Mouse (Mus musculus) stomach, embryonic 15.5 days (tissue): ENCODE data around the gene Ppt2. TPM values are rescaled to one million over a fixed set of nuclear protein-coding genes. Genes with fewer than 3 reads are reported as not detected.

Experiments used
- ATAC-seq: fragments of 200-750 bp; cut with Nextera tagmentation; 2 replicates; pipeline ENCODE4 v1.8.0; 2017; ENCODE audit warnings: low read depth, moderate number of reproducible peaks, moderate TSS enrichment; ENCODE audit not compliant: insufficient read depth, low FRiP score
- H3K27ac ChIP-seq: fragments of 300-500 bp; sonication (generic); 2 replicates; pipeline ENCODE4 v1.5.1; 2015; ENCODE audit warnings: mild to moderate bottlenecking, inconsistent platforms
- H3K27me3 ChIP-seq: fragments of 300-500 bp; sonication (generic); replicated peaks from 2 replicates; pipeline ENCODE4 v1.6.1; 2015; ENCODE audit warnings: inconsistent platforms
- H3K36me3 ChIP-seq: fragments of 300-500 bp; sonication (generic); 2 replicates; pipeline ENCODE4 v1.6.1; 2015; ENCODE audit warnings: inconsistent platforms
- H3K4me1 ChIP-seq: fragments of 300-500 bp; sonication (generic); 2 replicates; pipeline ENCODE4 v1.6.1; 2015; ENCODE audit warnings: inconsistent platforms
- H3K4me2 ChIP-seq: fragments of 300-500 bp; sonication (generic); 2 replicates; pipeline ENCODE4 v1.6.1; 2015; ENCODE audit warnings: mild to moderate bottlenecking, inconsistent platforms
- H3K4me3 ChIP-seq: fragments of 300-500 bp; sonication (generic); replicated peaks from 2 replicates; pipeline ENCODE4 v1.5.1; 2015; ENCODE audit warnings: inconsistent platforms
- H3K9ac ChIP-seq: fragments of 300-500 bp; sonication (generic); 2 replicates; pipeline ENCODE4 v1.6.1; 2015; ENCODE audit warnings: inconsistent platforms
- H3K9me3 ChIP-seq: fragments of 300-500 bp; sonication (generic); 2 replicates; pipeline ENCODE4 v1.6.1; 2016; ENCODE audit warnings: inconsistent platforms
- WGBS: fragments of 180-500 bp; shearing (Covaris S2); methylation state at CpG from one replicate; pipeline ENCODE4 v1.1.7; 2015; 5-methylcytosine and 5-hydroxymethylcytosine counted together
- polyA plus RNA-seq: library from polyadenylated mRNA; unstranded; fragments of >200 nt; fragmentation: Nextera tagmentation; extraction: Ambion mirVana; gene quantifications from 2 replicates; pipeline ENCODE4 v1.2.1, GENCODE M21; 2015

Gene Ppt2
- polyA plus RNA-seq, 1 experiment from 2014 or later: 23.7 TPM

DNA sequence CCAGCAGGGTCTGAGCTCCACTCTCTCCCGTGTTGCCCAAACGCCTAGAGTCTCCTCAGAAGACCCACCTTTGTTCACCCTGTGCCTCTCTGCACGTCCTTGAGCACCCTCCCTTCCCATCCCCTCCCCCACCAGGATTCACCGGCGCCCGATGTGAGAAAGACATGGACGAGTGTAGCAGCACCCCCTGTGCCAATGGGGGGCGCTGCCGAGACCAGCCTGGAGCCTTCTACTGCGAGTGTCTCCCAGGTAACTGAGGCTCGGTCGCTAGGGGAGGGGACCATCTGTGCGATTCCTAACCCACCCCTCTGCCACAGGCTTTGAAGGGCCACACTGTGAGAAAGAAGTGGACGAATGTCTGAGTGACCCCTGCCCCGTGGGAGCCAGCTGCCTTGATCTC, 55.9 kb downstream of the Ppt2 start:
- Histone ChIP-seq H3K4me2 (no peak overlapping the region), H3K4me1 (peaks cover 9% of the 10 kb centered on the region), H3K9ac (no peak overlapping the region), H3K4me3 (no peak overlapping the region), H3K27ac (no peak overlapping the region), H3K27me3 (no peaks in the 10 kb centered on the region), H3K36me3 (no peaks in the 10 kb centered on the region), H3K9me3 (no peaks in the 10 kb centered on the region)
- ATAC-seq: no peak
- WGBS: 16% methylated on average over 15 of the region's 15 CpGs

DNA sequence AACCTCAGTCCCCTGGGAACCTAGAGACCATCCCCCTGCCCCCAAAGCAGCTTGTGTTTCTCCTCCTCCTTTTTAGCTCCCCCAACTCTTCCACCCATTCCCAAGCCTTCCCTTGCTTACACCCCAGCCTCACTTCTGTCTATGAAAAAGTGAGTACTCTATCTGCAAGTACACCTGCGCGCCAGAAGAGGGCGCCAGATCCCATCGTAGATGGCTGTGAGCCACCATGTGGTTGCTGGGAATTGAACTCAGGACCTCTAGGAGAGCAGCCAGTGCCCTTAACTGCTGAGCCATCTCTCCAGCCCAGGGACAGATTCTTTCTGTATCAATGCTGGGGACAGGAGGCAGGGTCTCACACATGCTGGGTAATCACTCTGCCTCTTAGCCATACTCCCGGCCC, 56.4 kb downstream of the Ppt2 start:
- H3K36me3 ChIP-seq: no peaks in the 10 kb centered on the region
- H3K4me2 ChIP-seq: no peak overlapping the region
- no peak for ATAC-seq
- H3K27ac ChIP-seq: no peak overlapping the region
- WGBS: 18% methylated on average over 5 of the region's 5 CpGs
- H3K4me1 ChIP-seq: peaks cover 7% of the 10 kb centered on the region
- H3K9me3 ChIP-seq: no peaks in the 10 kb centered on the region
- no peak overlapping the region for H3K9ac ChIP-seq
- H3K27me3 ChIP-seq: no peaks in the 10 kb centered on the region
- no peak overlapping the region for H3K4me3 ChIP-seq

DNA sequence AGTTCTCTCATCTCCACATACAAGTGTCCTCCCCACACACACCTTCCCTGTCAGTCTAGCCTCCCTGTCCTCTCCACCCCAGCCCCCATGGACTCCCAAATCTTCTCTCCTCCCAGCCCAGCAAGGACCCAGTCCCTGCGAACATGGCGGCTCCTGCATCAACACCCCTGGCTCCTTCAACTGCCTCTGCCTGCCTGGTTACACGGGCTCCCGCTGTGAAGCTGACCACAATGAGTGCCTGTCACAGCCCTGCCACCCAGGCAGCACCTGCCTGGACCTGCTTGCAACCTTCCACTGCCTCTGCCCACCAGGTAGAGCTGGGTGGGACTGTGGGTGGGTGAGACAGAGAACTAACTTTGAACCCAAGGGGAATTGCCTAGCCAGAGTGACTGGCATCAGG, 58.4 kb downstream of the Ppt2 start:
- 67% methylated on average over 4 of the region's 4 CpGs for WGBS
- no peaks in the 10 kb centered on the region for H3K4me1 ChIP-seq
- ATAC-seq: no peak
- H3K27ac ChIP-seq: no peak overlapping the region
- no peak overlapping the region for H3K4me2 ChIP-seq
- H3K36me3 ChIP-seq: no peaks in the 10 kb centered on the region
- no peak overlapping the region for H3K9ac ChIP-seq
- no peaks in the 10 kb centered on the region for H3K9me3 ChIP-seq
- no peak overlapping the region for H3K4me3 ChIP-seq
- no peaks in the 10 kb centered on the region for H3K27me3 ChIP-seq

DNA sequence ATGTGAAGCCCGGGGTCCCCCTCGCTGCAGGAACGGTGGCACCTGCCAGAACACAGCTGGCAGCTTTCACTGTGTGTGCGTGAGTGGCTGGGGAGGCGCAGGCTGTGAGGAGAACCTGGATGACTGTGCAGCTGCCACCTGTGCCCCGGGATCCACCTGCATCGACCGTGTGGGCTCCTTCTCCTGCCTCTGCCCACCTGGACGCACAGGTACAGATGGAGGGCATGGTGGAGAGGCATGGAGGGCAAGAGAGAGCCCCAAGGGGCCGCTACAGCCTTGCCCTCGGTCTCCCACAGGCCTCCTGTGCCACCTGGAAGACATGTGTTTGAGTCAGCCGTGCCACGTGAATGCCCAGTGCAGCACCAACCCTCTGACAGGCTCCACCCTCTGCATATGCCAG, 59.9 kb downstream of the Ppt2 start:
- no peak for ATAC-seq
- Histone ChIP-seq H3K27me3 (no peaks in the 10 kb centered on the region), H3K4me2 (no peak overlapping the region), H3K4me1 (peaks cover 9% of the 10 kb centered on the region; the same call in 1 of the 2 replicates), H3K9ac (no peak overlapping the region), H3K27ac (no peak overlapping the region), H3K4me3 (no peak overlapping the region), H3K9me3 (no peaks in the 10 kb centered on the region), H3K36me3 (no peaks in the 10 kb centered on the region)
- WGBS: 71% methylated on average over 13 of the region's 13 CpGs

DNA sequence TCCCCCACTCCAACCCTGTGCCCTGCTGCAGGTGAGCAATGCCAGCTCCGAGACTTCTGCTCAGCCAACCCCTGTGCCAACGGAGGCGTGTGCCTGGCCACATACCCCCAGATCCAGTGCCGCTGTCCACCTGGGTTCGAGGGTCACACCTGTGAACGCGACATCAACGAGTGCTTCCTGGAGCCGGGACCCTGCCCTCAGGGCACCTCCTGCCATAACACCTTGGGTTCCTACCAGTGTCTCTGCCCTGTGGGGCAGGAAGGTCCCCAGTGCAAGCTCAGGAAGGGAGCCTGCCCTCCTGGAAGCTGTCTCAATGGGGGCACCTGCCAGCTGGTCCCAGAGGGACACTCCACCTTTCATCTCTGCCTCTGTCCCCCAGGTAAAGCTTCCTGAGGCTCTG, 61.0 kb downstream of the Ppt2 start:
- Histone ChIP-seq H3K9me3 (no peaks in the 10 kb centered on the region), H3K27ac (no peak overlapping the region), H3K9ac (no peak overlapping the region), H3K27me3 (no peaks in the 10 kb centered on the region), H3K4me3 (no peak overlapping the region), H3K4me2 (no peak overlapping the region), H3K36me3 (no peaks in the 10 kb centered on the region), H3K4me1 (peaks cover 9% of the 10 kb centered on the region; the same call in 1 of the 2 replicates)
- no peak for ATAC-seq
- WGBS: 49% methylated on average over 9 of the region's 9 CpGs

Other genes starting within 250 kb of the Ppt2 start
- gene BC051142, start 229.7 kb downstream of the Ppt2 start, polyA plus RNA-seq: 1.1 and 1.3 TPM in 2 replicates
- 2.6 and 4.1 TPM in 2 replicates for gene Btnl4, start 151.2 kb downstream of the Ppt2 start, polyA plus RNA-seq
- gene Btnl6, start 111.2 kb downstream of the Ppt2 start, polyA plus RNA-seq: 1.2 and 2.8 TPM in 2 replicates
- 5.8 and 7.9 TPM in 2 replicates for gene Notch4, start 64.2 kb downstream of the Ppt2 start, polyA plus RNA-seq
- gene Gpsm3, start 38.7 kb downstream of the Ppt2 start, polyA plus RNA-seq: 10.2 and 11.9 TPM in 2 replicates
- 8.5 and 9.2 TPM in 2 replicates for gene Pbx2, start 37.2 kb downstream of the Ppt2 start, polyA plus RNA-seq
- 3.1 and 3.5 TPM in 2 replicates for gene Ager, start 30.6 kb downstream of the Ppt2 start, polyA plus RNA-seq
- 130 and 142 TPM in 2 replicates for gene Rnf5, start 24.8 kb downstream of the Ppt2 start, polyA plus RNA-seq
- gene Agpat1, start 24.2 kb downstream of the Ppt2 start, polyA plus RNA-seq: 49.3 and 50.8 TPM in 2 replicates
- 3.7 and 3.8 TPM in 2 replicates for gene Egfl8, start 12.5 kb downstream of the Ppt2 start, polyA plus RNA-seq
- gene Prrt1, start 1.0 kb upstream of the Ppt2 start, polyA plus RNA-seq: 0.35 and 0.63 TPM in 2 replicates
- gene Fkbpl, start 16.3 kb upstream of the Ppt2 start, polyA plus RNA-seq: 14.0 and 14.5 TPM in 2 replicates
- 72.0 and 76.7 TPM in 2 replicates for gene Atf6b, start 18.6 kb upstream of the Ppt2 start, polyA plus RNA-seq
- 0.97 and 1.4 TPM in 2 replicates for gene Tnxb, start 42.0 kb upstream of the Ppt2 start, polyA plus RNA-seq
- 0.44 and 0.65 TPM in 2 replicates for gene C4b, start 115.4 kb upstream of the Ppt2 start, polyA plus RNA-seq
- gene Cyp21a1, start 176.1 kb upstream of the Ppt2 start, polyA plus RNA-seq: 1.1 and 1.7 TPM in 2 replicates
- 25.7 and 26.5 TPM in 2 replicates for gene Stk19, start 208.4 kb upstream of the Ppt2 start, polyA plus RNA-seq
- 52.9 and 53.1 TPM in 2 replicates for gene Dxo, start 208.5 kb upstream of the Ppt2 start, polyA plus RNA-seq
- gene Skiv2l, start 221.7 kb upstream of the Ppt2 start, polyA plus RNA-seq: 39.5 and 48.8 TPM in 2 replicates
- gene Nelfe, start 221.9 kb upstream of the Ppt2 start, polyA plus RNA-seq: 87.8 and 103 TPM in 2 replicates
- gene Cfb, start 234.0 kb upstream of the Ppt2 start, polyA plus RNA-seq: 20.8 and 30.4 TPM in 2 replicates